Mouse (Mus musculus) brain, embryonic 14.5 days (tissue): ENCODE measurements around the gene Tigit.

Experiments used
- CTCF ChIP-seq: fragments of 200-500 bp; IDR thresholded peaks from 2 replicates; pipeline ENCODE4 v1.5.1; 2012; ENCODE audit warnings: inconsistent platforms, mild to moderate bottlenecking, moderate library complexity, borderline replicate concordance; ENCODE audit not compliant: insufficient read depth, insufficient read length; ENCODE audit errors: extremely low read depth
- POLR2A ChIP-seq: fragments of 200-500 bp; IDR thresholded peaks from 2 replicates; pipeline ENCODE4 v1.6.1; 2012; ENCODE audit warnings: mild to moderate bottlenecking, inconsistent platforms, borderline replicate concordance; ENCODE audit not compliant: poor library complexity, insufficient read depth, insufficient read length, severe bottlenecking; ENCODE audit errors: extremely low read depth

- TF ChIP-seq POLR2A (no peak), CTCF (no peak)
Measured at GRCm38 (mm10) chr16:43602573-43602972, 61.4 kb downstream of the Tigit start.
